Mouse (Mus musculus) layer of hippocampus, adult 18-20 months (tissue): ENCODE results near the gene Flnb. TPM values are rescaled to one million over a fixed set of nuclear protein-coding genes. Genes with fewer than 3 reads are reported as not detected.

Experiments
- DNase-seq, 2 experiments: peaks; one replicate each; pipeline ENCODE4 v3.0.0; 2022; ENCODE audit warnings: low spot score in 2 of 2
- total RNA-seq, 2 experiments: library from RNA; stranded (reverse); gene quantifications; 2 replicates each; pipeline ENCODE4 v1.2.3; 2021

Flnb gene
- total RNA-seq, 2 experiments from 2014 or later = 40.3 to 62.2 TPM

DNA sequence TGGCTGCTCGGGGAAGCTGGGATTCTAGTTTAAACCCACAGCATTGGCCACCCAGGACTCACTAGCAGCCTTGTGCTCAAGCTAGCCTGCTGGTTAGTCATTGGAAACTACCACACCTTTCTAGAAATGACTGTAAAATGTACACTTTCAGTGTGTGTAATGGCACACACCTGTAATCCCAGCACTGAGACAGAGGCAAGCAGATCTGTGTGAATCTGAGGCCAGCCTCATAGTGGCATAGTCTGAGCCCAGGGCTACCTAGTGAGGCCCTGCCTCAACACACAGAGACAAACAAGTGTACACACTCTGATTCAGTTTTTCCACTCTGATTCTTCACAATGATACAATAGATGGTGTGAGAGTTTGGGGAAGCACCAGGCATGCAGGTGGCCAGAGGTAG is 171.6 kb downstream of the Flnb start:
- no peak for DNase-seq

GRCm38 (mm10) chr14:7989961-7990360 is 172.2 kb downstream of the Flnb start:
- DNase-seq = no peak

- DNase-seq = no peak
Measured at GRCm38 (mm10) chr14:7991108-7991776, 173.5 kb downstream of the Flnb start.

- DNase-seq = no peak
Measured at GRCm38 (mm10) chr14:7992158-7992557, 174.4 kb downstream of the Flnb start.

- peak in 1 of 2 experiments; percentile 27 for DNase-seq
Measured at GRCm38 (mm10) chr14:7994271-7994767, 176.6 kb downstream of the Flnb start, which contains the start of gene Dnase1l3. TSS of gene Dnase1l3 (minus strand) at chr14:7994573.

DNA sequence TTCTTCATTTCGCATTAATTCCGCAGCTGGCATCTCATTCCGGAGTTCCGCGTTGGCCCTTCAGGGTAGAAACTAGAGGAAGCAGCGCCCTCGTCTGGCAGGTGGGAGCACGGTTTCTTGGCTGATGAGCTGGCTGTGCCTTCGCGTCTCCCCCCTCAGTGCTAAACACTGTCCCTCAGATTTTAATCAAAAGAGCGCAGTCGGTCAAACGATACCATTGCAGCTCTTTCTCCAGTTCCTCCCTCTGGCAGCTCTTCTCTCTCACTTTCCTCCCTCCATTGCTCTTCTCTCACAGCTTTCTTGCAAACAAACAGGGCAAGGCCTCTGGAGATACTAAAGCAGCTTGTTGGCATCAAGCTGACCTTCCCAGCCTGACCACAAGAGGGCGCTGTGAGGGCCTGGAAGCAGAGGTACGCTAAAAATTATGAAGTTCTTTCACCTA is 179.5 kb downstream of the Flnb start:
- DNase-seq = peak; percentile 87 to 96

GRCm38 (mm10) chr14:7999030-7999429 is 181.3 kb downstream of the Flnb start:
- DNase-seq = no peak

DNA sequence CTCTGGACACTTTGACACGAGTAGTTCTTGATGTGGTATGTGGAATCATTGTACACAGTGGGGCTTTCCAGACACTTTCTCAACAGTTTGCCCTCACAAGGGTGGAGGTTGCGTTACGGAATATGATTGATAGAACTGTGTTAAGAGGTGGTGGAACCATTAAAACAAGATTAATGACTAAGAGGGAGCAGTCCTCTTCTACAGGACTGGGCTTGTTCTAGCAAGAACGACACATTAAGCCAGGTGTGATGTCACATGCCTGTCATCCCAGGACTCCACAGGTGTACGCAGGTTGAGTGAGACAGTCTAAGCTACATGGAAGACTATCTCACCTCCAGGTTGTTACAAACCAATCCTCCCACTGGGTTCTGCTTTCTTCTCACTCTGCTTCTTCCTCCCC is 181.7 kb downstream of the Flnb start:
- no peak for DNase-seq

GRCm38 (mm10) chr14:8000247-8000646 is 182.5 kb downstream of the Flnb start:
- no peak for DNase-seq

Other genes with a start within 250 kb of the Flnb start
- 1 to 10 TPM; 7.1 to 8.7 TPM for gene Gm3558, start 249.4 kb upstream of the Flnb start, total RNA-seq
- not detected for gene Gm10338, start 222.4 kb upstream of the Flnb start, total RNA-seq
- not detected for gene Gm10128, start 174.0 kb upstream of the Flnb start, total RNA-seq
- not detected for gene Gm26661, start 26.4 kb upstream of the Flnb start, total RNA-seq
- not detected for gene Gm45521, start 139.3 kb downstream of the Flnb start, total RNA-seq
- gene Dnase1l3, start 176.6 kb downstream of the Flnb start, total RNA-seq = under 1 TPM; 0.07 to 0.10 TPM
- 10 to 100 TPM; 79.1 to 80.3 TPM for gene Abhd6, start 184.9 kb downstream of the Flnb start, total RNA-seq